Mouse (Mus musculus) heart, embryonic 14.5 days (tissue): ENCODE data around the gene Adtrp. TPM values are rescaled to one million over a fixed set of nuclear protein-coding genes. Genes with fewer than 3 reads are reported as not detected.

ENCODE experiments used
- ATAC-seq: fragments of 200-750 bp; cut with Nextera tagmentation; 2 replicates; pipeline ENCODE4 v1.8.0; 2017; ENCODE audit warnings: low read depth, moderate TSS enrichment; ENCODE audit not compliant: insufficient number of reproducible peaks, insufficient read depth, low FRiP score
- H3K27ac ChIP-seq, 2 experiments: fragments of 200-500 bp in 1 of 2; fragments of 300-500 bp in 1 of 2; sonication (generic) in 1 of 2; replicated peaks in 1 of 2; 2 replicates each; pipeline ENCODE4 v1.5.1; 2012 to 2014; ENCODE audit warnings: low read depth in 2 of 2, low read length in 2 of 2, control low read depth in 1 of 2, mild to moderate bottlenecking in 1 of 2, mixed read lengths in 1 of 2; ENCODE audit not compliant: control insufficient read depth in 1 of 2, insufficient read depth in 1 of 2
- H3K27me3 ChIP-seq: fragments of 300-500 bp; sonication (generic); 2 replicates; pipeline ENCODE4 v1.6.1; 2014; ENCODE audit warnings: mild to moderate bottlenecking, low read length, control low read depth; ENCODE audit not compliant: control insufficient read depth, insufficient read depth
- H3K36me3 ChIP-seq: fragments of 300-500 bp; sonication (generic); 2 replicates; pipeline ENCODE4 v1.6.1; 2014; ENCODE audit warnings: mild to moderate bottlenecking, control low read depth, low read length, mixed read lengths; ENCODE audit not compliant: control insufficient read depth, insufficient read depth
- H3K4me1 ChIP-seq, 2 experiments: fragments of 200-500 bp in 1 of 2; fragments of 300-500 bp in 1 of 2; sonication (generic) in 1 of 2; 2 replicates each; pipeline ENCODE4 v1.6.1; 2012 to 2014; ENCODE audit warnings: low read length in 2 of 2, control low read depth in 1 of 2, mixed read lengths in 1 of 2; ENCODE audit not compliant: control insufficient read depth in 2 of 2, insufficient read depth in 2 of 2
- H3K4me2 ChIP-seq: fragments of 300-500 bp; sonication (generic); 2 replicates; pipeline ENCODE4 v1.6.1; 2014; ENCODE audit warnings: mild to moderate bottlenecking, low read length
- H3K4me3 ChIP-seq, 2 experiments: fragments of 200-500 bp in 1 of 2; fragments of 300-500 bp in 1 of 2; sonication (generic) in 1 of 2; 2 replicates each; pipeline ENCODE4 v1.5.1; 2012 to 2014; ENCODE audit warnings: low read length in 2 of 2, mild to moderate bottlenecking in 2 of 2, control low read depth in 1 of 2, low read depth in 1 of 2, moderate library complexity in 1 of 2; ENCODE audit not compliant: control insufficient read depth in 1 of 2, insufficient read depth in 1 of 2
- H3K9ac ChIP-seq: fragments of 300-500 bp; sonication (generic); 2 replicates; pipeline ENCODE4 v1.6.1; 2014; ENCODE audit warnings: mild to moderate bottlenecking, low read length
- H3K9me3 ChIP-seq: fragments of 300-500 bp; sonication (generic); 2 replicates; pipeline ENCODE4 v1.6.1; 2016; ENCODE audit warnings: low read length, control low read depth; ENCODE audit not compliant: control insufficient read depth
- WGBS: fragments of 180-500 bp; shearing (Covaris S2); extraction: QIAGEN DNeasy Blood & Tissue Kit; methylation state at CpG from one replicate; pipeline ENCODE4 v1.1.7; 2014; 5-methylcytosine and 5-hydroxymethylcytosine counted together
- polyA plus RNA-seq: library from polyadenylated mRNA; unstranded; fragments of >200 nt; fragmentation: Nextera tagmentation; extraction: Ambion mirVana; gene quantifications from 2 replicates; pipeline ENCODE4 v1.2.1, GENCODE M21; 2014

Adtrp gene
- polyA plus RNA-seq, 1 experiment from 2014 or later = not detected

DNA sequence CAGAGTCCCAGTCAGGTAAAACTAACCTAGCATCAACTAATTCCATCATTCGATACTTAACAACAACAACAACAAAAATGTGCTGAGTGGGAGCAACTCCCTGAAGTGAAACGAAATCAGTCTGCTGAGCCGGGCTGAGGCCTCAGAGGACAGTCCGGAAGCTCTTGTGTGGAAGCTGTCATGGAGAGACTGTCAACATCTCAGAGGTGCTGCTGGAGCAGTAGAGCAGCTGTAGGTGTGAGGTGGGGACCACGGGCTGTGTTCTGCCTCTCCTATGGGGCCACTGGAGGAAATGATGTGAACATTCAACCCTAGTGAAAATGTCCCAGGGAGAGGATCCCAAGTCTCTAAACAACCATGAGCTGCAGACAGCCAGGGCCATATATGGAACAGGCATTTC lies 94.4 kb downstream of the Adtrp start:
- no peak overlapping the region for H3K27ac ChIP-seq
- H3K9me3 ChIP-seq = no peaks in the 10 kb centered on the region
- H3K4me2 ChIP-seq = no peak overlapping the region
- H3K27me3 ChIP-seq = no peaks in the 10 kb centered on the region
- H3K36me3 ChIP-seq = no peaks in the 10 kb centered on the region
- 21% methylated on average over 5 of the region's 5 CpGs for WGBS
- H3K4me1 ChIP-seq = peaks cover 17 to 24% of the 10 kb centered on the region in 2 experiments
- no peak overlapping the region for H3K4me3 ChIP-seq
- no peak overlapping the region for H3K9ac ChIP-seq
- ATAC-seq = 0 out of 2 replicates have a peak, but pooled peaks have one; percentile 40

- H3K9me3 ChIP-seq = no peaks in the 10 kb centered on the region
- no peak overlapping the region for H3K4me2 ChIP-seq
- 75% methylated on average over 5 of the region's 5 CpGs for WGBS
- H3K9ac ChIP-seq = no peak overlapping the region
- no peak overlapping the region for H3K27ac ChIP-seq
- H3K4me1 ChIP-seq = peaks cover 17 to 24% of the 10 kb centered on the region in 2 experiments
- no peaks in the 10 kb centered on the region for H3K27me3 ChIP-seq
- H3K4me3 ChIP-seq = no peak overlapping the region
- no peak for ATAC-seq
- H3K36me3 ChIP-seq = no peaks in the 10 kb centered on the region
Measured at GRCm38 (mm10) chr13:41750481-41750880, 97.0 kb downstream of the Adtrp start.

DNA sequence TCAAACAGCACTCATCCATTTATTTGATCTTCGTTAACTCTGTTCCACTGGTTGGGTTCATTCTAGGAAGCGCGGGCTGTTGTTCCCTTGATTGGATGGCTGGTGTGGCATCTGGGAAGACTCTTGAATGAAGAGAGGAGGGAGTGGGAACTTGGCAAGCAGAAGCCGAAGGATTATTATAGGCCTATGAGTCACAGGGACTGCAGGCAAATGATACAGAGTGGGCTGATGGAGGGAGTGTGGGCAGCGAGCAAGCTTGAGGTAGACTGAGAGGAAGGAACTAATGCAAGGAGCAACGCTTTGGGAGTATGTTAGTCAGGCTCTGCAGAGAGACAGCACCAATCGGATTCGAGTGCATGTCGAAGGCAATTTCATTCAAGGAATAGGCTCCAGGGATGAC lies 98.6 kb downstream of the Adtrp start:
- peak overlapping the region; percentile 35 for H3K4me2 ChIP-seq

GRCm38 (mm10) chr13:41747691-41748090 lies 99.8 kb downstream of the Adtrp start:
- H3K27ac ChIP-seq = no peak overlapping the region; a peak in 1 of 4 replicates
- no peaks in the 10 kb centered on the region for H3K27me3 ChIP-seq
- H3K9ac ChIP-seq = no peak overlapping the region
- peaks cover 17% of the 10 kb centered on the region in 2 experiments for H3K4me1 ChIP-seq
- no peaks in the 10 kb centered on the region for H3K9me3 ChIP-seq
- H3K4me2 ChIP-seq = no peak overlapping the region
- H3K36me3 ChIP-seq = no peaks in the 10 kb centered on the region
- ATAC-seq = no peak
- 90% methylated on average over 4 of the region's 4 CpGs for WGBS
- no peak overlapping the region for H3K4me3 ChIP-seq

More for the DNA sequence above, 98.6 kb downstream of the Adtrp start:
- H3K27me3 ChIP-seq = no peaks in the 10 kb centered on the region
- 21% methylated on average over 9 of the region's 9 CpGs for WGBS
- H3K9ac ChIP-seq = peak overlapping the region; percentile 7; the same call in 1 of the 2 replicates
- H3K9me3 ChIP-seq = no peaks in the 10 kb centered on the region
- peak overlapping the region; percentile 61 to 69 for H3K27ac ChIP-seq
- peak; percentile 69 for ATAC-seq
- no peaks in the 10 kb centered on the region for H3K36me3 ChIP-seq
- H3K4me1 ChIP-seq = peaks cover 17 to 24% of the 10 kb centered on the region in 2 experiments
- no peak overlapping the region for H3K4me3 ChIP-seq

DNA sequence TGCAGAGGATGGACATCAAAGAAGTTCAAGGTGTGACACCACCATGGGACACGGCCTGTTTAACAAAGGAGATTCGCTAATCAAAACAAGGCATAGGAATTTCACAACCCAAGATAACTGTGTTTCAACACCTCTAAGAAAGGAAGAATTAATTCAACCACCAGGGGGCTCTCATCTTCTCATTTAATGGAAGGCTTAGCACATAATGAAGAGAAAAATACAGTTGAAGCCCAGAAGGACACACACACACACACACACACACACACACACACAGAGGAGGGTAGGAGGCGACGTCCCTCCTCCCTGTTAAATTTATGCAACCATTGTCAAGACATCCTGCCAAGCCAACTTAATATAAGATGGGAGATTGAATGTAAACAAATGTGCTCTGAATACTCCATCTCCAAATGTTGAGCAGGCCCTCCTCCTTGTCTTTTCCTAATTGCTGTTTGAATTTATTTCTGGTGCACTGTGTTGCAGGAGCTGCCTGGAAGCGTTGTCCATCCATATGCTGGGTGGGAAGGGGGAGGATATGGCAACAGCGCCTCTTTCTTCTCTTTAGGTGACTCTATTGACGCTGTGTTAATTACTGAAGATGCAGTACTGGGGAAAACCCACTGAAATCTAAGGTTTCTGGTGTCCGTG lies 100.4 kb downstream of the Adtrp start:
- 58% methylated on average over 8 of the region's 8 CpGs for WGBS
- no peaks in the 10 kb centered on the region for H3K9me3 ChIP-seq
- no peaks in the 10 kb centered on the region for H3K27me3 ChIP-seq
- ATAC-seq = no peak
- H3K4me2 ChIP-seq = no peak overlapping the region
- H3K9ac ChIP-seq = no peak overlapping the region
- peaks cover 15 to 17% of the 10 kb centered on the region in 2 experiments for H3K4me1 ChIP-seq
- no peaks in the 10 kb centered on the region for H3K36me3 ChIP-seq
- no peak overlapping the region for H3K27ac ChIP-seq
- no peak overlapping the region for H3K4me3 ChIP-seq

DNA sequence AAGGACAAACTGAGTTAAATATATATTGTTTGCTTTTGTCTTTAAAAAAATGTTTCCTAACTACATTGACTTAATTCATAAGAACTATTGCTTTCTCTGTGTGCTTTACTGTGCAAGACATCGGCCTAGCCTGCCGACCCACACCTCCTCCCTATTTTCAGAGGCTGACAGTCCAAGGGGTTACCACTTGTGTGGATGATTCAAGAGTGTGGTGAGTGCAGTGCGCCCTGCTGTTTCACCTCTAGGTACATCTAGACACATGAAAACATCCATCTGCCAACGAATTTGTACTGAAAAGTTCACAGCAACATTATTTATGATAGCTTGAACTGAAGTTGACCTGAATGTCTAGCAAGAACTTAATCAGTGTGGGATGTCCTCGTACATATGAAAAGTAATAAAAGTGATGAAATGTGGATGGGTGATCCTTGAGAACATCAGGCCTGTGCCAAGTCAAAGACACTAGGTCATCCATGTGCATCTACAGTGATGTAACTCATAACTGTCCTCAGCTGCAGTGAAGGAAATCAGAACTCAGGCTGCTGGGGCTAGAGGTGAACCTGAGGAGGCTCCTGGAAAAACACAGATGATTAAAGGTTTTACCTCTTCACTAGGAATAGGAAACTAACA lies 106.9 kb downstream of the Adtrp start:
- 65% methylated on average over 5 of the region's 5 CpGs for whole genome bisulfite sequencing
- peaks cover 7 to 21% of the 10 kb centered on the region in 2 experiments for H3K4me1 ChIP-seq
- ATAC-seq = no peak

DNA sequence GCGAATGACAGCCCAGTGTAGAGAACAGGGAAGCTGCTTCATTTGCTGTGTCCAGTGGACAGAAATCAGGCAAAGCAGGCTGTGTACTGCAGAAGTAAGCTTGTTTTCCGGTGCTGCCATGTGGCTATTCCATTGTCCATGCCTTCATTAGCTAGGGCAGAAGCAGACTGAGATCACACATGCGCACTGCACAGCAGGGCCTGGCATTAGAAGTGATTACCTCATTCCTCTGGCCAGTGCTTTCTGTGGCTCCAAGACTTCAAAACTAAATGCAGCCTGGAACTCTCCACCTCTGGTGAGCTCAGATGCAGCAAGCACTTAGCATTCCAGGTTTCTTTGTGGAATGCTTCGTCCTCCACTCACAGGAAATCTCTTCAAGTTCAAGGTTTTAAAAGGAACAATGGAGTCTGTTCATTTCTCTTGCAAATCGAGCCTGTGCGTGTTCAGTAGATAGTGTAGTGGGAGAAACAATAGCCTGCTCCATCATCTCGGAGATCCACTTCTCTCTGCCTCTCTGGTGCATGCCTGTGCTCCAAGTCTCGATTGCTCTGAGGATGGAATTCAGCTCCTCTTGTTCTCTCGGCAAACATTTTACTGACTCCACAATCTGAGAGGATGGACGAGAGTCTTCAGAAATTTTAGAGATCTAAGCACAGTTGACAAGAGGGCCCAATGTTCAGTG lies 109.7 kb downstream of the Adtrp start:
- Histone ChIP-seq H3K4me3 (no peak overlapping the region), H3K9me3 (no peaks in the 10 kb centered on the region), H3K27ac (peak overlapping the region; percentile 72 to 80), H3K4me2 (no peak overlapping the region), H3K27me3 (no peaks in the 10 kb centered on the region), H3K36me3 (no peaks in the 10 kb centered on the region), H3K4me1 (peaks cover 7 to 21% of the 10 kb centered on the region in 2 experiments), H3K9ac (0 out of 2 replicates have a peak overlapping the region, but pooled peaks have one; percentile 2)
- WGBS = 29% methylated on average over 10 of the region's 10 CpGs
- ATAC-seq = peak; percentile 69; the same call in 1 of the 2 replicates

More for the DNA sequence above, 106.9 kb downstream of the Adtrp start:
- no peak overlapping the region for H3K27ac ChIP-seq
- H3K4me2 ChIP-seq = no peak overlapping the region
- H3K9me3 ChIP-seq = no peaks in the 10 kb centered on the region
- no peak overlapping the region for H3K4me3 ChIP-seq
- no peak overlapping the region for H3K9ac ChIP-seq
- H3K36me3 ChIP-seq = no peaks in the 10 kb centered on the region
- no peaks in the 10 kb centered on the region for H3K27me3 ChIP-seq
